Mouse (Mus musculus) hindbrain, embryonic 13.5 days (tissue): Measurements from ENCODE around the gene Iqschfp. TPM values are rescaled to one million over a fixed set of nuclear protein-coding genes. Genes with fewer than 3 reads are reported as not detected.
A peak's percentile ranks its signal among the peaks of the same experiment; 100 is the strongest.

Source experiments
- ATAC-seq: fragments of 200-750 bp; cut with Nextera tagmentation; 2 replicates; pipeline ENCODE4 v1.8.0; 2017; ENCODE audit warnings: moderate TSS enrichment; ENCODE audit not compliant: low FRiP score
- H3K27ac ChIP-seq: fragments of 300-500 bp; sonication (generic); 2 replicates; pipeline ENCODE4 v1.5.1; 2015; ENCODE audit warnings: inconsistent platforms, mild to moderate bottlenecking, moderate library complexity
- H3K27me3 ChIP-seq: fragments of 300-500 bp; sonication (generic); 2 replicates; pipeline ENCODE4 v1.6.1; 2015; ENCODE audit warnings: mild to moderate bottlenecking, inconsistent platforms
- H3K36me3 ChIP-seq: fragments of 300-500 bp; sonication (generic); 2 replicates; pipeline ENCODE4 v1.6.1; 2015; ENCODE audit warnings: mild to moderate bottlenecking, inconsistent platforms
- H3K4me1 ChIP-seq: fragments of 300-500 bp; sonication (generic); replicated peaks from 2 replicates; pipeline ENCODE4 v1.6.1; 2015; ENCODE audit warnings: inconsistent platforms
- H3K4me2 ChIP-seq: fragments of 300-500 bp; sonication (generic); 2 replicates; pipeline ENCODE4 v1.6.1; 2015; ENCODE audit warnings: inconsistent platforms, mild to moderate bottlenecking, moderate library complexity
- H3K4me3 ChIP-seq: fragments of 300-500 bp; sonication (generic); 2 replicates; pipeline ENCODE4 v1.5.1; 2015; ENCODE audit warnings: mild to moderate bottlenecking, inconsistent platforms
- H3K9ac ChIP-seq: fragments of 300-500 bp; sonication (generic); 2 replicates; pipeline ENCODE4 v1.6.1; 2015; ENCODE audit warnings: mild to moderate bottlenecking, inconsistent platforms
- H3K9me3 ChIP-seq: fragments of 300-500 bp; sonication (generic); 2 replicates; pipeline ENCODE4 v1.6.1; 2016; ENCODE audit warnings: inconsistent platforms
- WGBS: fragments of 180-500 bp; shearing (Covaris S2); methylation state at CpG from one replicate; pipeline ENCODE4 v1.1.7; 2015; 5-methylcytosine and 5-hydroxymethylcytosine counted together
- polyA plus RNA-seq: library from polyadenylated mRNA; unstranded; fragments of >200 nt; fragmentation: Nextera tagmentation; extraction: Ambion mirVana; gene quantifications from 2 replicates; pipeline ENCODE4 v1.2.1, GENCODE M21; 2015

Gene Iqschfp
- polyA plus RNA-seq, 1 experiment from 2014 or later: 3.4 TPM

DNA sequence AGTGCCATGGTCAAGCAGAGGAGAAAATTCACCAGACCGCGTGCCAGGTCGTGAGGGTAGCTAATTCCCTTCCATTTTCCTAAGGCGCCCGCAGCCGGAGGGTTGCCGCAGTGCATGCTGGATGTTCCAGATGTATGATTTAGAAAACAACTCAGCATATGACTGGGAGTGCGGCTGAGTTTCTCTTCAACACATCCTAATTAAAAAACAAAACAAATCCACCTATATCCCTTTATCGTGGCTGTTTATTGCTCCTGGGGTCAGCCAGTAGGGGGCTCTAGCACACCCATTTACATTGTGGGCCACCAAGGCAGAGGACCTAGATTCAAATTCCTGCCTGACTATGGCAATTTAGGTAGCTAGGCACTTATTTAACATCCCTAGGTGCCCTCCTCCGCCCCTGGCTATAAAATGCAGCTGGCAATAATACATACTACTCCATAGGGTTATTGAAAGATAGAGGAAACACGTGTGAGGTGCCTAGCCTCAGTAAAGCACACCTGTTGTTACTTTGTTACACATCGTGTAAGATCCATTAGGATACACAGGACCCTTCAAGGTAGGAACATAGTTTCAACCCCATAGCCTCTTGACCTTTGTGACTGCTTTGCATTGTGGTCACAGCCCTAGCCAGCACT is 690.2 kb downstream of the Iqschfp start:
- no peak for ATAC-seq
- H3K4me1 ChIP-seq: peaks cover 87% of the 10 kb centered on the region
- 0 out of 2 replicates have a peak overlapping the region, but pooled peaks have one; percentile 35 for H3K9ac ChIP-seq

DNA sequence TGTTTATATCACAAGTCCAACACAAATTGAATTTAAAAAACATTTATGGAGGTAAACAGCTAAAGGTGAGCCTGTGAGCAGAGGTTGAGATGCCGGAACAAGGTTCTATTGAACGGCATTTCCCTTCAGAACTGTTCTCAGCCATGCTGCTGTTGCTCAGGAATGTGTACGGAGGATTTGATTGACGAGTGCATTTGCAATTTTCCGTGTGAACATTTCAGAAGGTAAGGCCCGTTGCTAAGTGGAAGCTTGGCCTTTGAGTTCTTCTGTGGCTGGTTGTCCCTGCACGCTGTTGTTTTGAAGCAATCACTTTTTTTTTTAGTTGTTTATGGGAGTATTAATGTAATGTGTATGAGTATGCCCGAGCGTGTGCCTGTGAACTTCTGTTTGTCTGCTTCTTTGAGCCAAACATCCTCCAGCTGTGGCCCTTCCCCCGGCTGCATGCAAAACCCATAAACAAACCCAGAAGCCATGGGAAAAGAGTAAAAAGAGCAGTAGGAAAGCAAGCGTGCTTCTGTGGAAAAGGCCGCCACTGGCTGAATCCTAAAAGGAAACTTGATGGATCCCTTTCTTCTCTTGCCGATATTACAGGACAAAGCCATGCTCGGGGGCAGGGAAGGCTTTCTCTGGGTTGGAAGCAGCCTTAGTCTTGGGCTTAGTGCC is 691.1 kb downstream of the Iqschfp start:
- Histone ChIP-seq H3K4me2 (peak overlapping the region; percentile 34), H3K4me3 (no peak overlapping the region), H3K9me3 (no peaks in the 10 kb centered on the region), H3K27me3 (no peaks in the 10 kb centered on the region), H3K27ac (peak overlapping the region; percentile 84), H3K9ac (peak overlapping the region; percentile 35; the same call in 1 of the 2 replicates), H3K4me1 (peaks cover 89% of the 10 kb centered on the region), H3K36me3 (no peaks in the 10 kb centered on the region)
- WGBS: 5% methylated on average over 14 of the region's 14 CpGs
- ATAC-seq: no peak

More for the DNA sequence above, 690.2 kb downstream of the Iqschfp start:
- Histone ChIP-seq H3K27ac (peak overlapping the region; percentile 84), H3K4me2 (peak overlapping the region; percentile 34), H3K9me3 (no peaks in the 10 kb centered on the region), H3K36me3 (no peaks in the 10 kb centered on the region), H3K27me3 (no peaks in the 10 kb centered on the region), H3K4me3 (no peak overlapping the region)
- WGBS: 69% methylated on average over 12 of the region's 12 CpGs

DNA sequence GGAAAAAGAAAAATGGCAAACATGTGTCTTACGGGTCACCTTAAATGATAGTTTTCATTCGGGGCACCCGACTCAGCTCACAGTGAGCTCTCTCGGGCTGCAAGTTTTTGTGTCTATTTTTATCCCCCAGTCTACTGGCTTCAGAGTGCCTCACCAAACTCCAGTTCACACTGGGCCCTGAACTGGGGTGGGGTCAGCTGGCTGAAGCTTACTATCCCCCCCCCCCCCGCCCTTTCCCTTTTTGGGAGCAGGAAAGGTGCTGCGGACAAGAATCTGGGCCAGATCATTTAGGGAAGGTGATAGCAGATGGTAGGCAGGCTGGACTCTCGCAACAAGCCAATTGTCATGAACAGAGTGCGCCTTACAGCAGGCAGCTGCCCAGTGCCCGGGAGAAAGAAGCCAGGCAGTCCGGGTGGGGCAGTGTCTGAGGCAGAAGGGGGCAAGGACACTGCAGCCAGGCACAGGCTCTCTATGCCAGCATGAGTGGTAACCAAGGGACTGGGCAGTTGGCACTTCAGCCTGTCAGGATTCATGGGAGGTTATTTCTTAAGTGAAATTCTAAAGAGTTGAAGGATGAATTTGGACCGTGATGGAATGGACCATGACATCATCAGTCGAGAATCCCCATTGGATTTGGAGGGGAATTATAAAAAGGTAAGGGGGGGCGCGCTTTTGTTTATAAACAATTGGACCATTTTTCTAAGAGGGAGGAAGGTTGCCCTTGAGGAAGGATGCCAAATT is 691.9 kb downstream of the Iqschfp start:
- H3K9ac ChIP-seq: no peak overlapping the region
- peak; percentile 64 for ATAC-seq
- no peak overlapping the region for H3K4me3 ChIP-seq
- 23% methylated on average over 14 of the region's 14 CpGs for WGBS
- H3K9me3 ChIP-seq: no peaks in the 10 kb centered on the region
- H3K27ac ChIP-seq: peak overlapping the region; percentile 84
- H3K4me2 ChIP-seq: peak overlapping the region; percentile 34
- H3K4me1 ChIP-seq: peaks cover 86% of the 10 kb centered on the region
- no peaks in the 10 kb centered on the region for H3K27me3 ChIP-seq
- H3K36me3 ChIP-seq: no peaks in the 10 kb centered on the region

DNA sequence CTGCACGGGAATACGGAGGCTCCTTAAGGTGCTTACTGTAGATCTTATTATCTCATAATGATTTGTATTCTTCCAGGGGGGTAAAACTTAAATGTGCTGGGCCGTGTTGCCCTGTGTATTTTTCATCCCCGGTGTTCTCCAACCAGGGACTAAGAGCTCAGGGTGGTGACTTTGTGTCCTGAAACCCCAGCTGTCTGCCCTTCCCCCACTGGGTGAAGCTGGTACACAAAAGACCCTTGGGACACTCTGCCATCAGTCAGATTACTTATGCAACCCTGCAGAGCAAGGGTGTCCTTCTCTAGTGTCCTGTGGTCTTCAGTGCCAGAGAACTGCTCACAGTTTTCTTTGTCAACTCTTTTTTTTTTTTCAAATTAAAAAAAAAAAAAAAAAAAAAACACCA is 693.2 kb downstream of the Iqschfp start:
- Histone ChIP-seq H3K4me3 (no peak overlapping the region), H3K27me3 (no peaks in the 10 kb centered on the region), H3K4me2 (no peak overlapping the region), H3K9ac (no peak overlapping the region), H3K9me3 (no peaks in the 10 kb centered on the region), H3K4me1 (peaks cover 84% of the 10 kb centered on the region), H3K36me3 (no peaks in the 10 kb centered on the region), H3K27ac (peak overlapping the region; percentile 48; the same call in 1 of the 2 replicates)
- ATAC-seq: no peak
- 52% methylated on average over 4 of the region's 4 CpGs for WGBS

DNA sequence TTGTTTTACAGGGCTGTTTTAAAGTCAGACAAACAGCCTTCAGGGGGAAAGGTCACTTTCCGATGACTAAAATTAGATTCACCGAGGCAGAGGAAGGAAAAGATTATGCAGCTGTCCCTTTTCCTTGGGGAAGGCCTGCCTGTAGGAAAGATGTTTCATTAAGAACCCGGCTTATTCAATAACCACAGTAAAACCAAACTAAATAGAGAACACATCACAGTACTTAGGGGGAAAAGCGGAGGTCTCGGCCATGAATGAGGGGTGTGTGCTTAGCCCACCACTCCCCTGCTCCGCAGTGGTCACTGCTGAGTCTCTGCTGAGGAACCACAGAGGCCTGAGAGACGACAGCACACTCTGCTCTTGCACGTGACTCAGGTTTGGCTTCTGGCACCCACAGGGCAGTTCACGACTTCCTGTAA is 694.6 kb downstream of the Iqschfp start:
- Histone ChIP-seq H3K4me3 (no peak overlapping the region), H3K4me2 (no peak overlapping the region), H3K9ac (peak overlapping the region; percentile 29; the same call in 1 of the 2 replicates), H3K36me3 (no peaks in the 10 kb centered on the region), H3K4me1 (peaks cover 82% of the 10 kb centered on the region), H3K27me3 (no peaks in the 10 kb centered on the region), H3K27ac (peak overlapping the region; percentile 78), H3K9me3 (no peaks in the 10 kb centered on the region)
- WGBS: 24% methylated on average over 9 of the region's 9 CpGs
- ATAC-seq: no peak

DNA sequence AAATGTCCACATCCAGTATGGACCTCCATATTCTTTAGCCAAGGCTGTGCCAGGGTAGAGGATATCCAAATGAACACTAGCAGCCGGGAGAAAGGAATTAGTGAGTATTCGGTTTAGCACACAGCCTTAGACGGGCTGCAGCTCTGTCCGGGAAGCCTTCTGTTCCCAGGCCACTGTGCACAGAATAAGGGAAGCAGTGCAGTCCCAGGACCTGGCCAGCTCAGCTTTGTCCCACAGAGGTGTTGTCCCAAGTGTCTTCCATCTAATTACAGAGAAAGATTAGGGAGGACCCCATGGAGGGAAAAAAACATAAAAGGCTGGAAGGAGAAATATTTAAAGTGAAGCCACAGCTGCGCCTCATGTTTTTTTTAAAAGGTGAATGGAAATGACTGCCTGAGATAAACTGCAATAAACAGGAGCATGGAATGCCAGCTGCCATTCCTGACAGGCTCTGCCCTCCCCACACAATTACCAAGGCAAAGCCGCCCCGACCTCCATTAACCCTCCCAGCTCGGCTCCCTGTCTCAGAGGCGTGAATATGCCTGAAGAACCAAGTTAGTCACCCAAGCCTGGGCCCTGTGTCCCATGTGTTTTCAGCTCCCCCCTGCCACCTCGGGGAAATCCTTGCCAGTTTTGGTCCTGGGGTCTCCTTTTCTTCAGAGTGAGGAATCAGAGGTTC is 695.7 kb downstream of the Iqschfp start:
- Histone ChIP-seq H3K27me3 (no peaks in the 10 kb centered on the region), H3K4me3 (no peak overlapping the region), H3K9ac (no peak overlapping the region; the same call in 1 of the 2 replicates), H3K27ac (peak overlapping the region; percentile 78), H3K36me3 (no peaks in the 10 kb centered on the region), H3K9me3 (no peaks in the 10 kb centered on the region), H3K4me1 (peaks cover 82% of the 10 kb centered on the region), H3K4me2 (no peak overlapping the region)
- WGBS: 27% methylated on average over 10 of the region's 10 CpGs
- 0 out of 2 replicates have a peak, but pooled peaks have one; percentile 33 for ATAC-seq

DNA sequence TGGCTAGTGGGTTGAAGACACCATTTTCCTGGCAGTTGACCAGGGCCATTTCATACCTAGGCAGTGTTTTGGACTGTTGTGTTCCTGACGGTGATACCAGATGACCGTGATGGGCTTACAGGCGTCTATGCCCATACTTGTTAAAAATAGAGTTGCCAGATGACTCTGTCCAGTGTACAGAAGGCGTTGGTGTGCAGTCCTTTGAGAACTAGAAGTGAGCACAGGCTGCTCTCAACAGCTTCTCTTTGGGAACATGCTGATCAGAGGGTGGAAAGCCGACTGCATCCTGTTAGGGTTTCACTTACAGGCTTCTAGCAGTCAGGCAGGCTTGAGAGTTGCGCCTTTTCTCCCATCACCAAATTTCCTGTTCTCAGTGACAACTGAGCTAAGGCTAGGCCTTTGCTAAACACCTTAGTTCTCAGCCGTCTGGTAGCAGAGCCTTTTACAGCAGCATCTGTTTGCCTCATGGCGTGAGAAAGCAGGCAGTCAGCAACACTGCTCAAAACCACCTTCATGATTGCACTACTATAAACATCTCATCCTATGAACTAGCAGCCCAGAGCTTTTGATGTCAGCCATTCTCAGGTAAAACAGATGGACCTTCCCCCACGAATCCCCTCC is 697.3 kb downstream of the Iqschfp start:
- no peaks in the 10 kb centered on the region for H3K27me3 ChIP-seq
- 82% methylated on average over 9 of the region's 9 CpGs for WGBS
- H3K4me1 ChIP-seq: peaks cover 80% of the 10 kb centered on the region
- ATAC-seq: no peak
- no peaks in the 10 kb centered on the region for H3K36me3 ChIP-seq
- H3K4me3 ChIP-seq: no peak overlapping the region
- no peaks in the 10 kb centered on the region for H3K9me3 ChIP-seq
- peak overlapping the region; percentile 5; the same call in 1 of the 2 replicates for H3K27ac ChIP-seq
- no peak overlapping the region for H3K4me2 ChIP-seq
- no peak overlapping the region for H3K9ac ChIP-seq

DNA sequence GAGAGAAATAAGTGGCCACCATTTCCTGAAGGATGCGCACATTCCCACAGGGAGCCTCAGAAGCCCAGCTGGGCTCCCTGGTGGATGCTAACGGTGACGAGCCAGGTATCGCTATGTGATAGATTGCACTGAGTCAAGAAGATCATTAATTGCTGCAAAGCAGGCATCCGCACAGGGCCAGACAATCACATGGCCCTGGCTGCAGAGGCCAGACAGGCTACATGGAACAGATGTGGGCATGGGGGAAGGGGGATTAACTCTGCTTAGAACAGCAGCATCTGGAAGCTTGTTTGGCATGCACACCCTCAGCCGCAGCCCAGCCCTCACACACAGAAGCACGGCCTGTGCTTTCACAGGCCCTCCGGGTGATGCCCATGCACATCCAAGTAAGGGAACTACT is 698.4 kb downstream of the Iqschfp start:
- Histone ChIP-seq H3K36me3 (no peaks in the 10 kb centered on the region), H3K4me3 (no peak overlapping the region), H3K9ac (no peak overlapping the region), H3K27ac (peak overlapping the region; percentile 63), H3K27me3 (no peaks in the 10 kb centered on the region), H3K4me2 (no peak overlapping the region), H3K9me3 (no peaks in the 10 kb centered on the region), H3K4me1 (peaks cover 81% of the 10 kb centered on the region)
- ATAC-seq: peak; percentile 21; the same call in 1 of the 2 replicates
- 38% methylated on average over 8 of the region's 8 CpGs for WGBS

DNA sequence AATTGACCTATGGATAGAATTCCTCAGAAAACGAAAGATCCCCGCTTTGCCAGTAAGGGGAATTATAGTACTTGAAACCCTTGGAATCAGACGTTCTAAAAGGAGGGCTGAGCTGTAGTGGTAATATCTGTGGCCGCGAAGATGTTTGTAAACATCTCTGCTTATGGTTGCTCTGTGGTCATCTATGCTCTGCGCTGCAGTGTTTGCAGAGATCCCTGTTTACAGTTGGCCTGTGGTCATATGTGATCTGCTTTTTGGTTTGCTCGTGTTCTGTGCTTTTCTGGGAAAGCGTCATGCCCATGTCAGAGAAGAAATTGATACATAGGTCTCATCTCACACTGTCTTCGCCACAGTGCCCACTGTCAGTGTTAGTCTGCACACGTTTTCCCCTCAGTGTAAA is 700.5 kb downstream of the Iqschfp start:
- WGBS: 81% methylated on average over 10 of the region's 10 CpGs
- no peak for ATAC-seq

DNA sequence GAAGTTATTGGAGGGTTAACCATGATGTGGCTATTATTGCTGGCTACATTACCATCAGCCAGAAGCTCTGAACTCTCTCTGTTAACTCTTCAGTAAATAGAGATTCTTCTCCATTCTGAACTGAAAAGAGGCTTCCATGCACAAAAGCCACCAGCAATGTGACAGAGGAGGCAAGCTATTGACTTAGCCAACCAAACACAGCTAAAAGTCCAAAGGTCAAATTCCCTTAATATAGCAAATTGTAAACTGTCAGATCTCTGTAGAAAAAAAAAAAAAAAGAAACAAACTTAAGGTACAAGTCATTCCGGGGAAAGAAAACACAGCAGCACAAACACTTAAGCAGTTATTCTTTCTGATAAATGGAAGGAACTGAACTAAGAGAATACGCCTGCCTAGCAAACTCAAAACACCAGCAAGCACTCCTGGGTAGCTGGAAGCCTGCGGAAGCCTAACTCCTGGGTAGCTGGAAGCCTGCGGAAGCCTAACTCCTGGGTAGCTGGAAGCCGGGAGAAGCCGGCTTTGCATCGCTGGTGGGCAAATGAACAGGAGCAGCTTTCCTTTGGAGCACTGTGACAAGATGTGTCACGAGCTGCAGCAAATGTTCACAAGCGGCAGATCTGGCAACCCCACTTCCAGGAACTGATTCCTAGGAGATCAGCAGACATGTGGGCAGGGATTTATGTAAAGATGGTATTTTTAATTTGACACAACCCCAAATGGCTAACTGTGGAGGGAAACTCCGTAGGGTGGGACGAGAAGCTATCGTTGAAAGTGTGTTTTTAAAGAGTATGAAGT is 701.2 kb downstream of the Iqschfp start:
- peaks cover 57% of the 10 kb centered on the region for H3K4me1 ChIP-seq
- no peak overlapping the region for H3K9ac ChIP-seq
- peak overlapping the region; percentile 52 for H3K27ac ChIP-seq
- no peak overlapping the region for H3K4me2 ChIP-seq
- H3K9me3 ChIP-seq: no peaks in the 10 kb centered on the region
- WGBS: 56% methylated on average over 12 of the region's 12 CpGs
- ATAC-seq: no peak
- no peak overlapping the region for H3K4me3 ChIP-seq
- no peaks in the 10 kb centered on the region for H3K27me3 ChIP-seq
- peaks cover 7% of the 10 kb centered on the region for H3K36me3 ChIP-seq

More for the DNA sequence above, 700.5 kb downstream of the Iqschfp start:
- Histone ChIP-seq H3K27ac (no peak overlapping the region), H3K9me3 (no peaks in the 10 kb centered on the region), H3K9ac (no peak overlapping the region), H3K27me3 (no peaks in the 10 kb centered on the region), H3K4me2 (no peak overlapping the region), H3K4me1 (peaks cover 64% of the 10 kb centered on the region), H3K4me3 (no peak overlapping the region), H3K36me3 (peaks cover 6% of the 10 kb centered on the region; the same call in 1 of the 2 replicates)

DNA sequence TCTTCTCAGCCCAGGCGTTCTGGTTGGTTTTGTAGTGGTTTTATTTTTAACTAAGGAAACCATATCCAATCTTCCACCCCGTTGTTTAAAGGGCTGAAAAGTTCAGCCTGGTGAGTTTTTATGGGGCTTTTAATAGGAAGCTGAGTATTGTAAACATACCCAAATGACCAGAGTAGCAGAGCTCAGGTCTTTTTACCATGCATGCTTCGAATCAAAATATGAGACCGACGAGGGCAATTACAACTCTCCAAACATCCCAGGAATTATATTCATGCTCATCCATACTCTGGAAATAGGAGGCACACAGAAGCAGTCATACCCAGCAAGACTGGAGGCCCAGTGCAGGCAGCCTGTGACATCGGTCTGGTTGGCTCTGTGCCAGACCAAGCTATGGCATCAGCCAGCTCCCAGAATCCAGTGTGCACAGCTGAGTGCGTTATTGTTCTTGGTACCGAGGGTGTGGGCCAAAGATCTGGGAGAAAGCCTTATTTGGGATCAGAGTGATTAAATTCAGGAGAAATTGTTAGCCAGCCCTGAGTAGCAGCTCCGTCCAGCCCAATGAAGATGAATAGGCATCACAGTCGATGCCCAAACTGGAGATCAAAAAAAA is 703.4 kb downstream of the Iqschfp start:
- ATAC-seq: peak; percentile 18; the same call in 1 of the 2 replicates

More for the DNA sequence above, 703.4 kb downstream of the Iqschfp start:
- Histone ChIP-seq H3K9ac (no peak overlapping the region), H3K36me3 (peaks cover 11% of the 10 kb centered on the region), H3K4me2 (no peak overlapping the region), H3K9me3 (no peaks in the 10 kb centered on the region), H3K4me3 (no peak overlapping the region), H3K4me1 (peaks cover 44% of the 10 kb centered on the region), H3K27me3 (no peaks in the 10 kb centered on the region), H3K27ac (peak overlapping the region; percentile 50)
- 74% methylated on average over 10 of the region's 10 CpGs for WGBS
